Comparison of ENCODE assay signal across 16 mouse cellular contexts in genomic region chr3:70097813-70098212, GRCm38 (mm10).
DNase-seq lines count a peak whose midpoint lies in the region; TF ChIP-seq lines count a peak whose summit lies in the region.
"Had no signal": no experiment of that assay in that cellular context is flagged by ENCODE, and none has a peak within 500 bp of the region (broad histone marks: within the 10 kb centered on the region; RNA-seq: fewer than 3 reads in every experiment).

No protein-coding gene starts in this region.

- no peaks in the 10 kb centered on the region for H3K27me3 ChIP-seq in cerebellum, adult 2 months (ENCODE audit: control insufficient read depth, insufficient read depth, low read length)
- no peaks in the 10 kb centered on the region for H3K27me3 ChIP-seq in testis, adult 2 months (ENCODE audit: control insufficient read depth, insufficient read depth, low read length)
- H3K27me3 ChIP-seq: hindbrain, embryonic 15.5 days had no signal

- no peak for TF ChIP-seq CTCF in cerebellum, adult 2 months (IDR thresholded peaks at IDR 0.05; ENCODE audit: borderline replicate concordance, insufficient read depth, low read depth, low read length)
- no peak for TF ChIP-seq CTCF in testis, adult 2 months (IDR thresholded peaks at IDR 0.05; ENCODE audit: control insufficient read depth, insufficient read depth, insufficient replicate concordance, low read depth, low read length)

- no peak for TF ChIP-seq POLR2A in cerebellum, adult 2 months (IDR thresholded peaks at IDR 0.05; ENCODE audit: borderline replicate concordance, insufficient read depth, low read length)
- no peak for TF ChIP-seq POLR2A in testis, adult 2 months (IDR thresholded peaks at IDR 0.05; ENCODE audit: control insufficient read depth, low read depth, low read length)

- 20% methylated on average over 3 of the region's 3 CpGs for WGBS in cerebellum, adult 2 months

- H3K4me1 ChIP-seq in cerebellum, adult 2 months (ENCODE audit: control insufficient read depth, insufficient read depth, low read length) = peaks cover 10% of the 10 kb centered on the region
- H3K4me1 ChIP-seq in testis, adult 2 months (ENCODE audit: control insufficient read depth, insufficient read depth, low read length) = peaks cover 6% of the 10 kb centered on the region
- H3K4me1 ChIP-seq: embryonic facial prominence, embryonic 13.5 days; forebrain, embryonic 13.5 days; heart, embryonic 13.5 days; hindbrain, embryonic 15.5 days had no signal

- DNase-seq in cerebellum, adult 2 months = peak; percentile 11 to 13
- DNase-seq in cerebellum, adult 9-11 months = no peak
- DNase-seq in layer of hippocampus, adult 11-12 months (ENCODE audit: low spot score) = peak; percentile 28
- no peak for DNase-seq in layer of hippocampus, postnatal 25 days (ENCODE audit: extremely low spot score in 1 of 2, low spot score in 1 of 2)
- no peak for DNase-seq in testis, postnatal 10 days (ENCODE audit: low spot score)
- no peak for DNase-seq in heart, adult 8-10 months (ENCODE audit: low spot score)
- DNase-seq: adrenal gland, postnatal 14 days; cerebellum, adult 9-10 months; gastrocnemius, adult 2 months; gastrocnemius, postnatal 25 days; heart, postnatal 36 days had no signal

- no peaks in the 10 kb centered on the region for H3K36me3 ChIP-seq in testis, adult 2 months (ENCODE audit: control insufficient read depth, insufficient read depth, low read length)
- H3K36me3 ChIP-seq: embryonic facial prominence, embryonic 13.5 days; heart, embryonic 13.5 days; hindbrain, embryonic 15.5 days had no signal

- H3K27ac ChIP-seq in cerebellum, adult 2 months (ENCODE audit: insufficient read depth, low read length) = 0 out of 2 replicates have a peak overlapping the region, but pooled peaks have one; percentile 13
- 0 out of 2 replicates have a peak overlapping the region, but pooled peaks have one; percentile 3 for H3K27ac ChIP-seq in testis, adult 2 months (ENCODE audit: control insufficient read depth, insufficient read depth, low read depth, low read length)
- H3K27ac ChIP-seq: embryonic facial prominence, embryonic 13.5 days; forebrain, embryonic 13.5 days; gastrocnemius, adult 2 months; heart, embryonic 13.5 days; hindbrain, embryonic 15.5 days had no signal

- H3K4me3 ChIP-seq in cerebellum, adult 2 months (replicated peaks; ENCODE audit: insufficient read depth, low read depth, low read length) = no peak overlapping the region
- H3K4me3 ChIP-seq in testis, adult 2 months (ENCODE audit: control insufficient read depth, low read depth, low read length) = no peak overlapping the region
- H3K4me3 ChIP-seq: embryonic facial prominence, embryonic 13.5 days; forebrain, embryonic 13.5 days; gastrocnemius, adult 2 months; heart, embryonic 13.5 days; hindbrain, embryonic 15.5 days had no signal

Comparison
In these comparisons a context has a peak if more than half of its experiments do, and no peak if none do; other contexts are left out.
1. DNase-seq: peak in cerebellum, adult 2 months (2 of 2) and layer of hippocampus, adult 11-12 months (single experiment); none in cerebellum, adult 9-11 months (single experiment), layer of hippocampus, postnatal 25 days (0 of 2), testis, postnatal 10 days (single experiment) and heart, adult 8-10 months (single experiment).